Mouse (Mus musculus): ENCODE data around the gene Vgll2.

Gene Vgll2

DNA sequence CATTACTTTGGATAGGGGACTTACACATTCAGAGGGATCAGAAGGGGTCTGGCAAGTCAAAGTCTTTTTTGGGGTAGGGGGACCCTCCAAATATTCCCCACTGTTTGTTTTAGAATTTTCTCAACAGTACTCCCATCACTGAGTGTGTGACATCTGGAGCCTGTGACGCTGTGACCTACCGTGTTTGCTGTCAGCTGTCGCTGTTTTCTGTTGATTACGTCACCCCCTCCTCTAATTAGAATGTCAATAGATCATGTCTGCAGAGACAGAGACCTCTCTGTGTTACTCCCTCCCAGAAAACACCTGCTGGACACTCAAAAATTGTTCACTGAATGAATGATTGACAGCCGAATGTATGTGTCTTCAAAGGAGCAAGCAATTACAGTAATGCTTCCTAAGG lies 20.8 kb downstream of the Vgll2 start:
- ChIA-PET CTCF (no interaction called here), POLR2A (no interaction called here)

DNA sequence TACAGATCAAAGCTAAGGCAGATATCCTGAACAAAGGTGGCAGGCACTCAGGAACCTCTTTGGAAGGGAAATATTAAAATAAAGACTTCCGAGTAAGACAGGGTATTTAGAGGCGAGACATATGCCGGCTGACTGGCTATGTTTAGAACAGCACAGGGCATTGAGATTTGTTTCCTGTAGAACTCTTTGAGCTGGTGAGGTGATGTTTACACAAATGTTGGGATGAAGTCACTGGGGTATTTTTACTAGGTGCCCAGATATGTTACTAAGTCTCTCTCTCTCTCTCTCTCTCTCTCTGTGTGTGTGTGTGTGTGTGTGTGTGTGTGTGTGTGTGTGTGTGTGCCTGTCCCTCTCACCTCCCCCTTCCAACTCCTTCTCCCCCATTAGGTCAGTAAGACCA lies 26.0 kb downstream of the Vgll2 start:
- CTCF ChIA-PET: no interaction called here
- POLR2A ChIA-PET: no interaction called here

DNA sequence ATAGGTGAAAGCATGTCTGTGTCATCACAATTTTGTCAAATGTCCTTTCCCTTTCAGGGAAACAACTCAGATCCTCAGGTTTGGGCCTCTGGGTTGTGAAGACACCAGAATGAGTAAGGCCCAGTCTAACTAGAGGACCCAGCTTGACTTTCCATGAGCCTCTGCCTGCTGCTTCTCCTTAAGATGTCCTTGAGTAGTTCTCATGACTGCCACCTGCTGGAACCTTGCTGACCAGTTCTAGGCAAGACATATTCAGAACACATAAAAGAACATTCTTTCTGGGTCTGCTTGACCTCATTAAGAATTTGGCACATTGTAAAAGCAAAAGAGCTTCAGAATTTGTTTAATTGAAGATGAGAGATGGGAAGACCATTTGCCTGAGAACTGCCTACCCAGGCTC lies 50.2 kb downstream of the Vgll2 start:
- CTCF ChIA-PET: interaction anchor here in 1 of 4 experiments (0.7 kb wide), 1 partner anchor 280 kb away, joined by 5 read pairs; no protein-coding TSS in a partner anchor
- POLR2A ChIA-PET: no interaction called here
